Mouse (Mus musculus): ENCODE data around the gene Grwd1.
"Not testable (repeated sequence)": the region's sequence is repeated elsewhere in the genome, so short reads cannot be mapped to it uniquely, and the experiment has no call there.

The Grwd1 gene

DNA sequence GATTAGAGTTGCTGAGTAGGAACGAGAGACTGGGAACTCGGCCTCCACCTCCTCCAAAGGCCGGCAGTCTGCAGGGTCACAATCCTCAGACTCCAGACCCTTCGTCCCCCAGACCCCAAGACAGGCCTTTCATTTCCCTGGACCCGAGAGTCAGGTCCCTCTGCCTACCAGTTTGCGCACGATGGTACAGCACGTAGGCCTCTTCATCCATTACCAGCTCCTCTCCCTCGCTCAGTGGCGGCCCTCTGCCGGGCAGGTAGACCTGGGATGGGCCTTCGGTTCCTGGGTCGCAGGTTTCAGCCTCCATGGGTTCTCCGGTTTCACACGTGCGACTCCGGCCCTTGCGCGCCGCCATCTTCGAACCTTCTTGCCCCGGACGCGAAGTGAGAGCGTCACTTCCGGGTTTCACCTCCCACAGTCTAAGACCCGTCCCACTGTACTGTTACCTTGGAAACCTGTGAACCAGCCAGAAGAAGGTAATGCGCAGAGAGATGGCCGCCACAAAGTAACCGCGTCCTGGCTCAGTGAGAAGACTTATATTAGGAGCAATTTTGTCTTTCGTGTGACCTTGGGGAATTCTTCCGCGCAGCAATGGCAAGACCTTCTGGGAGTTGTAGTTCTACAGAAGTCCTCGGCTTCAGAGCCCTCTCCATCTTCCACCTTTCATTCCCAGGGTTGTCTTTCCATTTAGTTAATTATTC lies at the start of gene Grwd1:
Gene Grwd1, minus strand, starts transcription at position 518 of the 701 bp plus-strand sequence.
- peak; percentile 84 for DNase-seq

- no peak for DNase-seq
These were observed 49.8 kb upstream of the Grwd1 start for GRCm38 (mm10) chr7:45880531-45880930.

DNA sequence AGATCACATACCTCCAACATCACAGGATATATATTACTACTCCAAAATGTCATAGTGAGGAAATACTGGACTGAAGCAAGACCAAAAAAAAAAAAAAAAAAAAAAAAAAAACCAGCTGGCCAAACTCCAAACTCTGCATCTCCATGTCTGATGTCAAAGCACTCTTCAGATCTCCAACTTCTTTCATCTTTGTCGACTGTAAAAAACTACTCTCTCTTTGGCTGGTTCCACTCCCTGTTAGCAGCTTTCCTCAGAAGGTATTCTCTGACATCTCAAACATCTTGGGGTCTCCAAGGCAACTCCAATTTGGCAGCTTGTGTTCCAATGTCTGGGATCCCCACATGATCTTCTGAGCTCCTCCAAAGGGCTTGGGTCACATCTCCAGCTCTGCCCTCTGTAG lies 47.5 kb upstream of the Grwd1 start, which contains the start of gene Grin2d:
Gene Grin2d, minus strand, starts transcription at position 101 of the 400 bp plus-strand sequence.
- not testable (repeated sequence) for DNase-seq

- DNase-seq, result no peak
These were observed 46.2 kb upstream of the Grwd1 start for GRCm38 (mm10) chr7:45876895-45877294.

DNA sequence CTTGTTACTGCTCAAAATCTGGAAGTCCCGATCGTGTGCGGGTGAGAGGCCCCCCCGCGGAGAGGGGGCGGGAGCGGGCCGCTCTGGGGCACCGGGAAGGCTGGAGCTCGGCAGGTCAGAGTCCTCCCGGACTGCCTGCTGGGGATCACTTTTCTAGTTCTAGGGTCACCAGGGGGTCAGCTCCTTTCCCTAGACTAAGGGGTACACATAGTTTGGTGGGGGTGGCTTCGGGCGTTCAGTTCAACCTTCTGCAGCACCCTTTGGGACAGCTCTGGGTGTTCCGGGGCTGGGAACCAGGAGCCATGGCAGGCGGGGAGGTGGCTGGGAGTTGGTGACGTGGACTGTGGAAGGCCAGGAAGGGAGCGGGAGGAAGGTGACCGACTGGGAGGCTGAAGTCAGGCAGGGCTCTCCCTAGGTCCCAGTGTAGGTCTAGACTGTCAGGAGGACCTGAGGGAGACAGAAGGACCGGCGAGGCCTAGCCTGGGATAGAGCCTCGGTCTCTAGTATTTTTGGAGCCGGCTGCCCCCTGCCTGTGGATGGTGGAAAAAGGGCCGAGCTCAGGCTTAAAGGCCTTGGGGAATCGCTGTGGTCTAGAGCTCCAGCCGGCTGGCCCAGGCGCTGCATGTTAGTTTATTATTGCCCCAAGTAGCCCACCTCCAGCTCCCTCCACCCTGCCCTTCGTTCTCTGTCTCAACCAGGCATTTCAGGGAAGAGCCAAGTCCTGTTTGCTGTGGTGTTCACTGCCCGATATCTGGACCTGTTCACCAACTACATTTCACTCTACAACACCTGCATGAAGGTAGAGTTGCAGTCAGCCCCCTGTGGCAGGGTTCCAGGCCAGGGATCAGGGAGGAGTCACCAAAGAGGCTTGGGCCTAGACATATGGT lies 42.6 kb upstream of the Grwd1 start:
- DNase-seq, result peak; percentile 68

GRCm38 (mm10) chr7:45872624-45873023 lies 41.9 kb upstream of the Grwd1 start, which contains the start of gene Kdelr1:
Gene Kdelr1 (plus strand): TSS chr7:45872772.
- DNase-seq, result peak; percentile 88

DNA sequence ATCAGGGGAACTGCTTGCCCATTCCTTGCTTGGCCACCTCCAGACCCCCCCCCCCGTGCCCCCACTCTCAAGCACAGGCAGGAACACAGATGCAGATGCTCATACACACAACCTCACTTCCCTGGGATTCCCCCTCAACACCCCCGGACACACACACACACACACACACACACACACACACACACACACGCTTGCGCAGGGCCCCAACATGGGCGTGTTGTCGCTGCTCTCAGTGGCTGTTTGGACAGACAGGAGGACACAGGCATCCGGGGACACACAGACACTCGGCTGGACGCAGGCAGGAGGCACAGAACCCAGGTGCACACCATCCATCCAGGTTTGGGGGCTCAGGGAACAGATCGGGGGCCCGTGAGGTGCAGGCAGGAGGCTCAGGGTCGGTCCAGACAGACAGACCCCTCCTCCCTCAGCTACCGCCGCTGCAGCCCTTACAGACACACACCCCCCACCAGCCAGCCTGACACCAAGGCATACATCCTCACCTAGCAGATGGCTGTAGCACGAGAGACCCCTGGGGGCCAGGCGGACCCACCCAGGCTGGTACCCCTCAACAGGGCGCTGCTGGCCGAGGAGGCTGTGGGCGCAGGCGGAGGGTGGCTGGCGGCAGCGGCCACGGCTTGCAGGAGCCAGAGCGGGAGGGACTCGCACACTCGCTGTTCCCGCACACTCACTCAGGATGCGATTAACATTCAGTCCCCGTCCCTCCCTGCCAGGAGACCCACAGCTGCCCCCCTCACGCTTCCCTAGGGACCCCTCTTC lies 39.7 kb upstream of the Grwd1 start:
- DNase-seq, result peak; percentile 35

GRCm38 (mm10) chr7:45869787-45870186 lies 39.0 kb upstream of the Grwd1 start:
- peak; percentile 42 for DNase-seq

- DNase-seq, result peak; percentile 19
These were observed 38.4 kb upstream of the Grwd1 start for GRCm38 (mm10) chr7:45869107-45869670.

DNA sequence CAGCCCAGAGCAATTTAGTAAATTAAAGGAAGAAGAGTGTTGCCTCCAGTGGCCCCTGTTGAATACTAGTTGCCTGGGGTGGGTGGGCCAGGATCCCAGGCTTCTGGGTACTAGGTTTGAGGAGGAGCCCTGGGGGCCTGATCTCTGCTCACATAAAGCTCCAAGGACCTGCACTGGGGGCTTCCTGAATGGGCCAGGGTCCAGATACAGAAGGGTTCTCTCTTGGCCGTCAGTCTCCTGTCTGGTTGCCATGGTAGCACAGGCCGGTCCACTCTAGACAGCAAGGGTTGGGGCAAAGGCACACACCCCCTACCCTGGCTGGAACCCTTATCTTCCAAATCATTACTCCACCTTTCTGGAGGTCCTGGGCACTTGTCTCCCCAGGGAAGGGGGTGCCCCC lies 37.1 kb upstream of the Grwd1 start:
- no peak for DNase-seq

GRCm38 (mm10) chr7:45865925-45866910 lies 35.5 kb upstream of the Grwd1 start:
- peak; percentile 80 for DNase-seq

- no peak for DNase-seq
These were observed 33.7 kb upstream of the Grwd1 start for GRCm38 (mm10) chr7:45864435-45864834.

DNA sequence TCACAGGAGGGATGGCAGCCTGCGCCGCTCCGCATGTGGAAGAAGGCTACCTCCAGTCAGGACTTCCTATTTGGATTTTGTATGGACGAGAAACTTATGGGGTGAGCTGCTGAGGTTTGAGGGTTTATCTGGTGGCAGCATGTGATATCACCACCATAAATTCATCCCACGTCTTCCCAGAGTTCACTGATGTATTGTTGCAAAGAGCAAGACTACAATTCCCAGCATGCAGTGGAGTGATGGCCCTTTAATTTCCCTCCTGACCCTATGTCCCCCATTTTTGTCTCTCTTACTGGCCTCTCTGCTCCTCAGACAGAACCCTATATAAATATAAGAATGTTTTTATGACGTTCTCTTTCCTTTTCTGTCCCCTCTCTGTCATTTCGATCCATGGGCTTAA lies 32.1 kb upstream of the Grwd1 start:
- no peak for DNase-seq

- DNase-seq, result no peak
These were observed 28.3 kb upstream of the Grwd1 start for GRCm38 (mm10) chr7:45859008-45859407.

DNA sequence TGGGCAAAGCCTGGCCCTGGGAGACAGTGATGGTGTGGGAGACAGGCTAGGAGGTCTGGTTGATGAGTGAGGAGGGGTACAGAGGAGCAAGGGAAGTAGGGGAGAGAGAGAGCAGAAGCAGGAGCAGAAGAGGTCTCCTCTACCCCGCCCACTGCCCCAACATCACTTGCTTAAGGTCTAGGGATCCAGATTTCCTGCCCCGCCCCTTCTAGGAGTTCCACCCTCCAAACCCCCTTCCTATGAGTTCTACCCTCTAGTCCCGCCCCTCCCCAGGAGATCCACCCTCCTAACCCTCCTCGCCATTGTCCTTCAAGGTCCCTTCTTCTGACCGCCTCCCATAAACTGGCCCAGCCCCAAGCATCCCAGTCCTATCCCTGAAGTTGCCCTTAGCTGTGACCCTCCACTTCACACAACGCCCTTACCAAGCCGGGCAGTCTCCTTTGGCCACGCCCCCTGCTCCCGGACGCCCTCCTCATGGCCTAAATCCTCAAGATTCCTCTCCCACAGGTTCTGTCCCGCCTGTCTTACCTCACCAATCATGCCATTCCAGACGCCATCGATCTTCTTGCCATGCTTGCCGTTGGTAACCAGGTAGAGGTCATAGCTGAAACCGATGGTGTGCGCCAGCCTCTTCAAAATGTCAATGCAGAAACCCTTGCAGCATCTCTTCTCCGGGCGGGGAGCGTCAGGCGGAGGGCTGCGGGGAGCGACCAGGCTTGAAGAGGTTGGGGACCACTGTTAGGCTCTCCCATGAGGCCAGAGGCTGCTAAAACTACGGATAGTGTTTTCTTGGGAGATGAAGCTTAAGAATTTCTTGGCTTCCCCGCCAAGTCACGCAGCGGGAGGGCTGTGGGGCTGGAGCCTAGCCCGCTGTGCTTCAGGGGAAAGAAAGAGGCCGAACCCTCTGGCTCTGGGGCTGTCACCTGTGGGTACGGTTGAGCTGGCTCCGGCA lies 26.5 kb upstream of the Grwd1 start:
- peak; percentile 71 for DNase-seq

GRCm38 (mm10) chr7:45853089-45853488 lies 22.3 kb upstream of the Grwd1 start:
- DNase-seq, result no peak

- no peak for DNase-seq
These were observed 19.9 kb upstream of the Grwd1 start for GRCm38 (mm10) chr7:45850661-45851060.

- no peak for DNase-seq
These were observed 17.8 kb upstream of the Grwd1 start for GRCm38 (mm10) chr7:45848447-45849027.

DNA sequence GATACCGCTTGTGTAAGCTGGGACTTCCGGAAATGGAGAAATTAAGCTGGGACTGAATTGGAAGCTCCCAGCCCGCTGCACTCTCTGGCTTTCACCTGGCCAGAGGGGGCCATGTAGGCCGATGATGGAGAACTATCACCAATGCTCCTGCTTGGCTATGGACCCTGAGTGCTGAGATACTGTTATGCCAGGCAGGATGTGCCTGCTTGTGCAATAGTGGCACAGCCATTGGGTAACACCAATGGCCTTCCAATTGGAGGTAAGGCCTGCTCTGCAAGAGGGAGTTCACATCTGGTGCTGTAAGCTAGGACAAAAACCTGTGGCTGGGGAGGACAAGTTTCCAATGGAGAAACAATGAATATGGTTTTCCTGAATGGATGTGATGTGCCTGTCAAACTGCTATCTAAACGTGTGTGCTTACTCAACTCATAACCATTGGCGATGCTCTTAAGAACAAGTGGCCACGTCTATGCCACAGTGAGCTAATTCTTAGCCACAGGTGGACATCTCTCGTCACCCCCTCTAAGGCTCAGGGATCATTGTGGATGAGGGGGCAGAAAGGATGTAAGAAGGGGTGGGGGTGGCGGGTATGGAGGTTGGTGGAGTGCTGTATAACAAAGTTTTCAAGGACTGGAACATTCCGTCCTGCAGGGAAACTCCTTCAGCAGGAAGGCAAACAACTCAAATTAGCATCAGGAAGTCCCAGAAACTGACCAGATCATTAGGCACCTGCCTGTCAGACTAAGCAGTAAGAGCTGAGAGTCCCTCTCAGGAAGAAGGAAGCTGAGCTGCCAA lies 12.4 kb upstream of the Grwd1 start:
- DNase-seq, result no peak

All from cerebellum, adult 9-11 months (tissue).